Mouse (Mus musculus): ENCODE results near the gene Kank1. TPM values are rescaled to one million over a fixed set of nuclear protein-coding genes. Genes with fewer than 3 reads are reported as not detected.

Gene Kank1
- polyA plus RNA-seq, 1 experiment from 2014 or later: 8.8 TPM

GRCm38 (mm10) chr19:25295207-25295606 is 58.4 kb downstream of the Kank1 start:
- WGBS: 70% methylated on average over 4 of the region's 4 CpGs
- H3K4me2 ChIP-seq: no peak overlapping the region
- no peaks in the 10 kb centered on the region for H3K4me1 ChIP-seq
- ATAC-seq (ENCODE audit: low FRiP score): no peak
- H3K9ac ChIP-seq: no peak overlapping the region
- H3K4me3 ChIP-seq (replicated peaks): no peak overlapping the region
- no peak overlapping the region for H3K27ac ChIP-seq
- H3K36me3 ChIP-seq (replicated peaks): no peaks in the 10 kb centered on the region
- H3K9me3 ChIP-seq: no peaks in the 10 kb centered on the region
- no peaks in the 10 kb centered on the region for H3K27me3 ChIP-seq

GRCm38 (mm10) chr19:25297269-25297668 is 60.5 kb downstream of the Kank1 start:
- no peak overlapping the region for H3K4me3 ChIP-seq (replicated peaks)
- no peak overlapping the region for H3K9ac ChIP-seq
- H3K4me2 ChIP-seq: no peak overlapping the region
- H3K36me3 ChIP-seq (replicated peaks): no peaks in the 10 kb centered on the region
- H3K27me3 ChIP-seq: no peaks in the 10 kb centered on the region
- H3K4me1 ChIP-seq: no peaks in the 10 kb centered on the region
- 81% methylated on average over 5 of the region's 5 CpGs for WGBS
- no peak overlapping the region for H3K27ac ChIP-seq
- ATAC-seq (ENCODE audit: low FRiP score): no peak
- H3K9me3 ChIP-seq: no peaks in the 10 kb centered on the region

GRCm38 (mm10) chr19:25299852-25300670 is 63.3 kb downstream of the Kank1 start:
- no peaks in the 10 kb centered on the region for H3K4me1 ChIP-seq
- H3K4me3 ChIP-seq (replicated peaks): no peak overlapping the region
- H3K9ac ChIP-seq: no peak overlapping the region
- H3K4me2 ChIP-seq: no peak overlapping the region
- ATAC-seq (ENCODE audit: low FRiP score): no peak
- no peaks in the 10 kb centered on the region for H3K9me3 ChIP-seq
- no peaks in the 10 kb centered on the region for H3K36me3 ChIP-seq (replicated peaks)
- no peaks in the 10 kb centered on the region for H3K27me3 ChIP-seq
- 75% methylated on average over 14 of the region's 14 CpGs for WGBS
- H3K27ac ChIP-seq: no peak overlapping the region

- H3K27me3 ChIP-seq: no peaks in the 10 kb centered on the region
- H3K4me2 ChIP-seq: no peak overlapping the region
- H3K36me3 ChIP-seq (replicated peaks): no peaks in the 10 kb centered on the region
- no peak for ATAC-seq (ENCODE audit: low FRiP score)
- 96% methylated on average over 5 of the region's 5 CpGs for WGBS
- H3K4me1 ChIP-seq: no peaks in the 10 kb centered on the region
- H3K9me3 ChIP-seq: no peaks in the 10 kb centered on the region
- H3K27ac ChIP-seq: no peak overlapping the region
- no peak overlapping the region for H3K4me3 ChIP-seq (replicated peaks)
- no peak overlapping the region for H3K9ac ChIP-seq
Observed at GRCm38 (mm10) chr19:25301189-25301588, 64.4 kb downstream of the Kank1 start.

- Histone ChIP-seq H3K27me3 (0 out of 2 replicates have a peak, but pooled peaks cover 3% of the 10 kb centered on the region), H3K4me3 (replicated peaks) (no peak overlapping the region), H3K36me3 (replicated peaks) (no peaks in the 10 kb centered on the region), H3K4me2 (no peak overlapping the region), H3K4me1 (peaks cover 7% of the 10 kb centered on the region), H3K9me3 (no peaks in the 10 kb centered on the region), H3K27ac (no peak overlapping the region), H3K9ac (no peak overlapping the region)
- ATAC-seq (ENCODE audit: low FRiP score): no peak
- WGBS: 70% methylated on average over 9 of the region's 9 CpGs
Observed at GRCm38 (mm10) chr19:25306277-25306676, 69.5 kb downstream of the Kank1 start.

- H3K9ac ChIP-seq: no peak overlapping the region
- WGBS: 33% methylated on average over 2 of the region's 2 CpGs
- no peak for ATAC-seq (ENCODE audit: low FRiP score)
- H3K4me3 ChIP-seq (replicated peaks): no peak overlapping the region
- H3K9me3 ChIP-seq: no peaks in the 10 kb centered on the region
- H3K4me2 ChIP-seq: no peak overlapping the region
- no peak overlapping the region for H3K27ac ChIP-seq
- 0 out of 2 replicates have a peak, but pooled peaks cover 3% of the 10 kb centered on the region for H3K27me3 ChIP-seq
- peaks cover 20% of the 10 kb centered on the region for H3K4me1 ChIP-seq
- no peaks in the 10 kb centered on the region for H3K36me3 ChIP-seq (replicated peaks)
Observed at GRCm38 (mm10) chr19:25308156-25308555, 71.4 kb downstream of the Kank1 start.

GRCm38 (mm10) chr19:25308763-25309162 is 72.0 kb downstream of the Kank1 start:
- no peak overlapping the region for H3K4me2 ChIP-seq
- H3K4me1 ChIP-seq: peaks cover 20% of the 10 kb centered on the region
- H3K4me3 ChIP-seq (replicated peaks): no peak overlapping the region
- H3K27ac ChIP-seq: no peak overlapping the region
- no peak overlapping the region for H3K9ac ChIP-seq
- H3K9me3 ChIP-seq: no peaks in the 10 kb centered on the region
- H3K36me3 ChIP-seq (replicated peaks): no peaks in the 10 kb centered on the region
- ATAC-seq (ENCODE audit: low FRiP score): no peak
- WGBS: 31% methylated on average over 12 of the region's 12 CpGs
- H3K27me3 ChIP-seq: 0 out of 2 replicates have a peak, but pooled peaks cover 3% of the 10 kb centered on the region

- 0 out of 2 replicates have a peak, but pooled peaks cover 3% of the 10 kb centered on the region for H3K27me3 ChIP-seq
- H3K9ac ChIP-seq: no peak overlapping the region
- no peaks in the 10 kb centered on the region for H3K36me3 ChIP-seq (replicated peaks)
- H3K4me2 ChIP-seq: no peak overlapping the region
- peaks cover 20% of the 10 kb centered on the region for H3K4me1 ChIP-seq
- no peak overlapping the region for H3K4me3 ChIP-seq (replicated peaks)
- H3K9me3 ChIP-seq: no peaks in the 10 kb centered on the region
- 82% methylated on average over 5 of the region's 5 CpGs for WGBS
- ATAC-seq (ENCODE audit: low FRiP score): no peak
- H3K27ac ChIP-seq: no peak overlapping the region
Observed at GRCm38 (mm10) chr19:25310989-25311388, 74.2 kb downstream of the Kank1 start.

- no peak overlapping the region for H3K27ac ChIP-seq
- H3K36me3 ChIP-seq (replicated peaks): no peaks in the 10 kb centered on the region
- H3K4me2 ChIP-seq: no peak overlapping the region
- WGBS: 58% methylated on average over 7 of the region's 7 CpGs
- H3K4me1 ChIP-seq: peaks cover 20% of the 10 kb centered on the region
- no peak overlapping the region for H3K4me3 ChIP-seq (replicated peaks)
- no peaks in the 10 kb centered on the region for H3K9me3 ChIP-seq
- no peak overlapping the region for H3K9ac ChIP-seq
- ATAC-seq (ENCODE audit: low FRiP score): no peak
- 0 out of 2 replicates have a peak, but pooled peaks cover 3% of the 10 kb centered on the region for H3K27me3 ChIP-seq
Observed at GRCm38 (mm10) chr19:25311626-25312025, 74.9 kb downstream of the Kank1 start.

GRCm38 (mm10) chr19:25315458-25315889 is 78.7 kb downstream of the Kank1 start:
- Histone ChIP-seq H3K4me2 (no peak overlapping the region), H3K27me3 (no peaks in the 10 kb centered on the region), H3K4me3 (replicated peaks) (no peak overlapping the region), H3K27ac (no peak overlapping the region), H3K36me3 (replicated peaks) (no peaks in the 10 kb centered on the region), H3K9ac (no peak overlapping the region), H3K4me1 (peaks cover 17% of the 10 kb centered on the region), H3K9me3 (no peaks in the 10 kb centered on the region)
- ATAC-seq (ENCODE audit: low FRiP score): no peak
- WGBS: 79% methylated on average over 14 of the region's 14 CpGs

- H3K4me3 ChIP-seq (replicated peaks): no peak overlapping the region
- H3K9me3 ChIP-seq: no peaks in the 10 kb centered on the region
- no peak overlapping the region for H3K9ac ChIP-seq
- H3K27ac ChIP-seq: no peak overlapping the region
- H3K4me1 ChIP-seq: peaks cover 17% of the 10 kb centered on the region
- ATAC-seq (ENCODE audit: low FRiP score): no peak
- no peaks in the 10 kb centered on the region for H3K27me3 ChIP-seq
- 92% methylated on average over 5 of the region's 5 CpGs for WGBS
- no peaks in the 10 kb centered on the region for H3K36me3 ChIP-seq (replicated peaks)
- no peak overlapping the region for H3K4me2 ChIP-seq
Observed at GRCm38 (mm10) chr19:25315993-25316392, 79.2 kb downstream of the Kank1 start.

- WGBS: 85% methylated on average over 7 of the region's 7 CpGs
- no peak for ATAC-seq (ENCODE audit: low FRiP score)
- no peak overlapping the region for H3K4me2 ChIP-seq
Observed at GRCm38 (mm10) chr19:25324265-25324664, 87.5 kb downstream of the Kank1 start.

More at GRCm38 (mm10) chr19:25324265-25324664, 87.5 kb downstream of the Kank1 start:
- Histone ChIP-seq H3K9ac (no peak overlapping the region), H3K9me3 (no peaks in the 10 kb centered on the region), H3K4me3 (replicated peaks) (no peak overlapping the region), H3K27ac (no peak overlapping the region), H3K27me3 (no peaks in the 10 kb centered on the region), H3K36me3 (replicated peaks) (no peaks in the 10 kb centered on the region), H3K4me1 (peaks cover 3% of the 10 kb centered on the region; the same call in 1 of the 2 replicates)

Measured in forebrain, embryonic 12.5 days (tissue).